Mouse (Mus musculus) spleen, adult 2 months (tissue): ENCODE results near the gene Wdr83.

Experiments used
- CTCF ChIP-seq: fragments of 200-500 bp; IDR thresholded peaks from 2 replicates; pipeline ENCODE4 v1.5.1; 2011; ENCODE audit warnings: mild to moderate bottlenecking, inconsistent platforms; ENCODE audit not compliant: insufficient read depth, insufficient read length, insufficient replicate concordance; ENCODE audit errors: extremely low read depth
- POLR2A ChIP-seq: fragments of 200-500 bp; IDR thresholded peaks from 2 replicates; pipeline ENCODE4 v1.6.1; 2011; ENCODE audit warnings: low read depth, low read length, inconsistent platforms

DNA sequence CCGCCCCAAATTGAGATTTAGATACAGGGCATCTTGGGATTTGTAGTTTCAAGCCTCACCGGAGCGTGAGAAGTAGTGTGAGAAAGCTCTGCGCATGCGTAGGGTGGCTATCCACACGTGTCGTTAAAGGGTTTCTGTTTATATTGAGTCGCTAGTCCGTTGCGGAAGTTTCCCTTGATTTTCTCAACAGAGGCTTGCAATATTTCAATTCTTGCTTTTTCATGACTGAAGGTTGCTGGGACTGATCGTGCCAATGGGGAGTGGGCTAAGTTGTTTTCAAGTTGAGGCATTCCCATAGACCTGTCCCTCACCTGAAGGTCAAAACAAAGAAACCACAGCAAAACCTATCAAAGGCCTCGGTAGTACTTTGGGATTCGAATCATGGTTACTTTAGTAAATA lies 46.3 kb downstream of the Wdr83 start:
- TF ChIP-seq CTCF (no peak), POLR2A (no peak)
